Mouse (Mus musculus): Measurements from ENCODE around the gene Extl1.

DNA sequence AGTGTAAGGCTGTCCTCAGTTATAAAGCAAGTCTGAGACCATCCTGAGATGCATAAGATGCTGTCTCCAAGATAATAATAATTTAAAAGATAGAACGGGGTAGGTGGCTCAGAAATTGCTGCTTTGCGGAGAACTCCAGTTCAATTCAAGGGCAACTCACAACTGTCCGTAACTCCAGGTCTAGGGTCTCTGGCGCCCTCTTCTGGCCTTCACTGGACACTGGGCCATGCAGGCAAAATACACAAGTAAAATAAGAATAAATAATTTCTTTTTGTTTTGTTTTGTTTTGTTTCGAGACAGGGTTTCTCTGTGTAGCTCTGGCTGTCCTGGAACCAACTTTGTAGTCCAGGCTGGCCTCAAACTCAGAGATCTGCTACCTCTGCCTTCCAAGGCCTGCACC, 4.7 kb upstream of the Extl1 start:
- TF ChIP-seq CTCF (IDR thresholded peaks at IDR 0.05; ENCODE audit: control insufficient read depth, insufficient read depth, insufficient read length) = peak; percentile 45
- TF ChIP-seq MYOD1 (IDR thresholded peaks at IDR 0.05; ENCODE audit: control insufficient read depth, insufficient read length, low read depth) = no peak
- no peak for TF ChIP-seq MAX (IDR thresholded peaks at IDR 0.05)
- TF ChIP-seq MYOG (IDR thresholded peaks at IDR 0.05; ENCODE audit: control insufficient read depth, extremely low read depth, insufficient read length) = no peak
- TF ChIP-seq USF1 (IDR thresholded peaks at IDR 0.05; ENCODE audit: low read depth) = no peak
- TF ChIP-seq CEBPB (IDR thresholded peaks at IDR 0.05; ENCODE audit: low read depth) = no peak
- no peak for TF ChIP-seq FOSL1 (IDR thresholded peaks at IDR 0.05; ENCODE audit: insufficient read depth, low read length, poor library complexity, severe bottlenecking)

All from C2C12 (cell line).